Mouse (Mus musculus) midbrain, embryonic 10.5 days (tissue): ENCODE data around the gene Dot1l. TPM values are rescaled to one million over a fixed set of nuclear protein-coding genes. Genes with fewer than 3 reads are reported as not detected.
"Not testable (repeated sequence)": the region's sequence is repeated elsewhere in the genome, so short reads cannot be mapped to it uniquely, and the experiment has no call there.

Experiments
- DNase-seq: peaks from one replicate; pipeline ENCODE4 v3.0.0-alpha.2; 2017; ENCODE audit warnings: low spot score
- H3K27ac ChIP-seq: fragments of 300-500 bp; sonication (generic); replicated peaks from 2 replicates; pipeline ENCODE4 v1.5.1; 2016; ENCODE audit warnings: mild to moderate bottlenecking
- H3K27me3 ChIP-seq: fragments of 300-500 bp; sonication (generic); 2 replicates; pipeline ENCODE4 v1.6.1; 2016; ENCODE audit warnings: low read depth, mild to moderate bottlenecking; ENCODE audit not compliant: poor library complexity, severe bottlenecking
- H3K36me3 ChIP-seq: fragments of 300-500 bp; sonication (generic); 2 replicates; pipeline ENCODE4 v1.6.1; 2016; ENCODE audit warnings: mild to moderate bottlenecking, moderate library complexity
- H3K4me1 ChIP-seq: fragments of 300-500 bp; sonication (generic); 2 replicates; pipeline ENCODE4 v1.6.1; 2016
- H3K4me3 ChIP-seq: fragments of 300-500 bp; sonication (generic); 2 replicates; pipeline ENCODE4 v1.5.1; 2016; ENCODE audit warnings: mild to moderate bottlenecking, moderate library complexity
- H3K9me3 ChIP-seq: fragments of 300-500 bp; sonication (generic); replicated peaks from 2 replicates; pipeline ENCODE4 v1.6.1; 2016; ENCODE audit warnings: mild to moderate bottlenecking
- whole genome bisulfite sequencing: fragments of 180-500 bp; shearing (Covaris S2); methylation state at CpG from one replicate; pipeline ENCODE4 v1.1.7; 2016; 5-methylcytosine and 5-hydroxymethylcytosine counted together
- polyA plus RNA-seq: library from polyadenylated mRNA; unstranded; fragments of >200 nt; fragmentation: Nextera tagmentation; extraction: Ambion mirVana; gene quantifications from 2 replicates; pipeline ENCODE4 v1.2.1, GENCODE M21; 2016

Dot1l gene
- polyA plus RNA-seq, 1 experiment from 2014 or later, result 19.8 TPM

GRCm38 (mm10) chr10:80808985-80809632, 54.1 kb downstream of the Dot1l start:
- Histone ChIP-seq H3K4me3 (peak overlapping the region; percentile 67), H3K4me1 (peaks cover 55% of the 10 kb centered on the region), H3K36me3 (peaks cover 17% of the 10 kb centered on the region), H3K9me3 (no peaks in the 10 kb centered on the region), H3K27ac (peak overlapping the region; percentile 65), H3K27me3 (peaks cover 87% of the 10 kb centered on the region)
- WGBS, result 6% methylated on average over 18 of the region's 18 CpGs
- DNase-seq, result peak; percentile 46

GRCm38 (mm10) chr10:80810084-80810483, 55.1 kb downstream of the Dot1l start:
- WGBS, result 4% methylated on average over 20 of the region's 20 CpGs

GRCm38 (mm10) chr10:80812391-80813041, 57.5 kb downstream of the Dot1l start:
- H3K36me3 ChIP-seq, result no peaks in the 10 kb centered on the region
- H3K27me3 ChIP-seq, result peaks cover 60% of the 10 kb centered on the region
- WGBS, result 64% methylated on average over 5 of the region's 5 CpGs
- DNase-seq, result no peak
- no peak overlapping the region for H3K4me3 ChIP-seq
- H3K27ac ChIP-seq, result no peak overlapping the region
- H3K9me3 ChIP-seq, result no peaks in the 10 kb centered on the region
- H3K4me1 ChIP-seq, result peaks cover 28% of the 10 kb centered on the region

More at GRCm38 (mm10) chr10:80810084-80810483, 55.1 kb downstream of the Dot1l start:
- peaks cover 50% of the 10 kb centered on the region for H3K4me1 ChIP-seq
- DNase-seq, result no peak
- H3K4me3 ChIP-seq, result peak overlapping the region; percentile 36
- no peaks in the 10 kb centered on the region for H3K9me3 ChIP-seq
- H3K36me3 ChIP-seq, result peaks cover 7% of the 10 kb centered on the region
- peaks cover 84% of the 10 kb centered on the region for H3K27me3 ChIP-seq
- 0 out of 2 replicates have a peak overlapping the region, but pooled peaks have one; percentile 23 for H3K27ac ChIP-seq

- 76% methylated on average over 4 of the region's 4 CpGs for WGBS
- peaks cover 52% of the 10 kb centered on the region for H3K27me3 ChIP-seq
- H3K4me3 ChIP-seq, result no peak within 1 kb of the TSS
- no peak for DNase-seq
- H3K4me1 ChIP-seq, result peaks cover 19% of the 10 kb centered on the region
- H3K27ac ChIP-seq, result no peak within 1 kb of the TSS
- no peaks in the 10 kb centered on the region for H3K9me3 ChIP-seq
- no peaks in the 10 kb centered on the region for H3K36me3 ChIP-seq
Observed at GRCm38 (mm10) chr10:80813366-80813765, 58.4 kb downstream of the Dot1l start, which contains the start of gene Jsrp1. Gene Jsrp1, minus strand, starts transcription at chr10:80813498.

GRCm38 (mm10) chr10:80814800-80815199, 59.8 kb downstream of the Dot1l start:
- Histone ChIP-seq H3K4me3 (no peak overlapping the region), H3K27me3 (peaks cover 38% of the 10 kb centered on the region), H3K9me3 (no peaks in the 10 kb centered on the region), H3K4me1 (peaks cover 8% of the 10 kb centered on the region), H3K36me3 (no peaks in the 10 kb centered on the region), H3K27ac (no peak overlapping the region)
- 73% methylated on average over 7 of the region's 7 CpGs for WGBS
- no peak for DNase-seq

- peaks cover 23% of the 10 kb centered on the region for H3K27me3 ChIP-seq
- H3K4me1 ChIP-seq, DNase-seq, H3K36me3 ChIP-seq, H3K9me3 ChIP-seq, H3K4me3 ChIP-seq, H3K27ac ChIP-seq: not testable (repeated sequence)
- WGBS, result 84% methylated on average over 3 of the region's 3 CpGs
Observed at GRCm38 (mm10) chr10:80816303-80816702, 61.3 kb downstream of the Dot1l start.

GRCm38 (mm10) chr10:80817164-80817563, 62.2 kb downstream of the Dot1l start:
- 71% methylated on average over 2 of the region's 2 CpGs for WGBS
- H3K36me3 ChIP-seq, result no peaks in the 10 kb centered on the region
- no peaks in the 10 kb centered on the region for H3K9me3 ChIP-seq
- no peak for DNase-seq
- peaks cover 14% of the 10 kb centered on the region for H3K27me3 ChIP-seq
- no peak overlapping the region for H3K27ac ChIP-seq
- H3K4me1 ChIP-seq, result no peaks in the 10 kb centered on the region
- H3K4me3 ChIP-seq, result no peak overlapping the region

- H3K9me3 ChIP-seq, H3K27ac ChIP-seq, DNase-seq, H3K4me3 ChIP-seq, H3K36me3 ChIP-seq, H3K27me3 ChIP-seq, H3K4me1 ChIP-seq: not testable (repeated sequence)
- 82% methylated on average over 7 of the region's 7 CpGs for WGBS
Observed at GRCm38 (mm10) chr10:80817955-80818354, 62.9 kb downstream of the Dot1l start.

GRCm38 (mm10) chr10:80818599-80819281, 63.7 kb downstream of the Dot1l start:
- Histone ChIP-seq H3K4me3 (no peak overlapping the region), H3K4me1 (no peaks in the 10 kb centered on the region), H3K27ac (no peak overlapping the region), H3K9me3 (no peaks in the 10 kb centered on the region), H3K27me3 (no peaks in the 10 kb centered on the region), H3K36me3 (no peaks in the 10 kb centered on the region)
- whole genome bisulfite sequencing, result 61% methylated on average over 6 of the region's 6 CpGs
- no peak for DNase-seq

- H3K4me1 ChIP-seq, result no peaks in the 10 kb centered on the region
Observed at GRCm38 (mm10) chr10:80819406-80819805, 64.4 kb downstream of the Dot1l start.

GRCm38 (mm10) chr10:80821991-80822390, 67.0 kb downstream of the Dot1l start:
- no peaks in the 10 kb centered on the region for H3K27me3 ChIP-seq
- H3K9me3 ChIP-seq, result no peaks in the 10 kb centered on the region
- H3K4me1 ChIP-seq, result peaks cover 7% of the 10 kb centered on the region; the same call in 1 of the 2 replicates
- no peak overlapping the region for H3K27ac ChIP-seq
- DNase-seq, result no peak
- 33% methylated on average over 2 of the region's 2 CpGs for WGBS
- no peaks in the 10 kb centered on the region for H3K36me3 ChIP-seq
- no peak overlapping the region for H3K4me3 ChIP-seq

More at GRCm38 (mm10) chr10:80819406-80819805, 64.4 kb downstream of the Dot1l start:
- no peak overlapping the region for H3K4me3 ChIP-seq
- no peak overlapping the region for H3K27ac ChIP-seq
- WGBS, result 54% methylated on average over 3 of the region's 3 CpGs
- no peaks in the 10 kb centered on the region for H3K36me3 ChIP-seq
- DNase-seq, result no peak
- H3K27me3 ChIP-seq, result no peaks in the 10 kb centered on the region
- H3K9me3 ChIP-seq, result no peaks in the 10 kb centered on the region

- Histone ChIP-seq H3K36me3 (no peaks in the 10 kb centered on the region), H3K4me1 (peaks cover 10% of the 10 kb centered on the region), H3K27ac (no peak overlapping the region), H3K9me3 (no peaks in the 10 kb centered on the region), H3K27me3 (no peaks in the 10 kb centered on the region), H3K4me3 (no peak overlapping the region)
- no peak for DNase-seq
- WGBS, result 94% methylated on average over 5 of the region's 5 CpGs
Observed at GRCm38 (mm10) chr10:80822528-80822927, 67.5 kb downstream of the Dot1l start.

GRCm38 (mm10) chr10:80823316-80823715, 68.3 kb downstream of the Dot1l start:
- no peak overlapping the region for H3K4me3 ChIP-seq
- H3K4me1 ChIP-seq, result peaks cover 18% of the 10 kb centered on the region
- peaks cover 8% of the 10 kb centered on the region for H3K36me3 ChIP-seq
- no peak overlapping the region for H3K27ac ChIP-seq
- DNase-seq, result no peak
- no peaks in the 10 kb centered on the region for H3K27me3 ChIP-seq
- 91% methylated on average over 1 of the region's 1 CpGs for WGBS
- H3K9me3 ChIP-seq, result no peaks in the 10 kb centered on the region
